Mouse (Mus musculus) midbrain, embryonic 14.5 days (tissue): Measurements from ENCODE around the gene P2rx3. TPM values are rescaled to one million over a fixed set of nuclear protein-coding genes. Genes with fewer than 3 reads are reported as not detected.
A peak's percentile ranks its signal among the peaks of the same experiment; 100 is the strongest.

Experiments used
- ATAC-seq: fragments of 200-750 bp; cut with Nextera tagmentation; 2 replicates; pipeline ENCODE4 v1.8.0; 2017; ENCODE audit warnings: moderate number of reproducible peaks, moderate library complexity; ENCODE audit not compliant: low FRiP score, low TSS enrichment
- DNase-seq: peaks from one replicate; pipeline ENCODE4 v3.0.0-alpha.2; 2015
- H3K27ac ChIP-seq: fragments of 300-500 bp; sonication (generic); replicated peaks from 2 replicates; pipeline ENCODE4 v1.5.1; 2014; ENCODE audit warnings: mild to moderate bottlenecking, low read depth, low read length, moderate library complexity
- H3K27me3 ChIP-seq: fragments of 300-500 bp; sonication (generic); 2 replicates; pipeline ENCODE4 v1.6.1; 2014; ENCODE audit warnings: low read length, control low read depth, mixed read lengths; ENCODE audit not compliant: control insufficient read depth, insufficient read depth
- H3K36me3 ChIP-seq: fragments of 300-500 bp; sonication (generic); 2 replicates; pipeline ENCODE4 v1.6.1; 2014; ENCODE audit warnings: low read length, control low read depth; ENCODE audit not compliant: control insufficient read depth, insufficient read depth
- H3K4me1 ChIP-seq: fragments of 300-500 bp; sonication (generic); 2 replicates; pipeline ENCODE4 v1.6.1; 2014; ENCODE audit warnings: mild to moderate bottlenecking, antibody characterized with exemption, low read length, control low read depth; ENCODE audit not compliant: control insufficient read depth, insufficient read depth
- H3K4me2 ChIP-seq: fragments of 300-500 bp; sonication (generic); 2 replicates; pipeline ENCODE4 v1.6.1; 2014; ENCODE audit warnings: mild to moderate bottlenecking, low read length, moderate library complexity
- H3K4me3 ChIP-seq: fragments of 300-500 bp; sonication (generic); replicated peaks from 2 replicates; pipeline ENCODE4 v1.5.1; 2014; ENCODE audit warnings: low read depth, low read length
- H3K9ac ChIP-seq: fragments of 300-500 bp; sonication (generic); replicated peaks from 2 replicates; pipeline ENCODE4 v1.6.1; 2014; ENCODE audit warnings: mild to moderate bottlenecking, low read length, moderate library complexity
- H3K9me3 ChIP-seq: fragments of 300-500 bp; sonication (generic); 2 replicates; pipeline ENCODE4 v1.6.1; 2016; ENCODE audit warnings: low read length, control low read depth, mixed read lengths; ENCODE audit not compliant: control insufficient read depth
- WGBS: fragments of 180-500 bp; shearing (Covaris S2); extraction: QIAGEN DNeasy Blood & Tissue Kit; methylation state at CpG from one replicate; pipeline ENCODE4 v1.1.7; 2014; 5-methylcytosine and 5-hydroxymethylcytosine counted together
- polyA plus RNA-seq: library from polyadenylated mRNA; unstranded; fragments of >200 nt; fragmentation: Nextera tagmentation; extraction: Ambion mirVana; gene quantifications from 2 replicates; pipeline ENCODE4 v1.2.1, GENCODE M21; 2014

P2rx3 gene
- polyA plus RNA-seq, 1 experiment from 2014 or later: 0.91 TPM

- Histone ChIP-seq H3K27ac (no peak overlapping the region), H3K4me2 (no peak overlapping the region), H3K27me3 (no peaks in the 10 kb centered on the region), H3K36me3 (peaks cover 83% of the 10 kb centered on the region), H3K4me3 (no peak overlapping the region), H3K9ac (no peak overlapping the region), H3K9me3 (no peaks in the 10 kb centered on the region), H3K4me1 (0 out of 2 replicates have a peak, but pooled peaks cover 3% of the 10 kb centered on the region)
- WGBS: 54% methylated on average over 10 of the region's 10 CpGs
- no peak for DNase-seq
- no peak for ATAC-seq
Measured at GRCm38 (mm10) chr2:85061107-85061541, 23.9 kb upstream of the P2rx3 start.

DNA sequence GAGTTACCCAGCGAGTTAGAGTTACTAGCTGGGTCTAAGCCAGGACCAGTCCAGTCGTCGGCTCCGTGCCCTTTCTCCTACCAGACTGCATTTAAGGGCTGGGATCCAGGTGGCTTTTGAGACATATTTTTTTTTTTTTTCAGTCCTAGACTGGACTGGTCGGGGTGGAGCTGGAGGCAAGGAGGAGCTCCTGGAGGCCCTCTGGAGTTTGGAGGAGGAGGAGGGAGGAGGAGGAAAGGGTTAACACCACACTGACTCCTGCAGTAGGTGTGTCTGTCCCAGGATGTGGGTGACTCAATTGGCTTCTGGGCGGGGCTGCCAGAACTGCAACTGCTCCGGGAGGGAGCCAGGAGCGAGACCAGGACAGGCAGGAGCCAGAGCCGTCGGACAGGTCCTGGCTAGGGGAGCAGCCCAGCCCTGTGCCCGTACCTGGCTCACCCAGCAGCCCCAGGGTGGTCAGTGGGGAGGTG lies 23.4 kb upstream of the P2rx3 start:
- H3K27me3 ChIP-seq: no peaks in the 10 kb centered on the region
- no peak for DNase-seq
- WGBS: 31% methylated on average over 11 of the region's 11 CpGs
- no peak overlapping the region for H3K4me2 ChIP-seq
- H3K9ac ChIP-seq: no peak overlapping the region
- 0 out of 2 replicates have a peak, but pooled peaks cover 3% of the 10 kb centered on the region for H3K4me1 ChIP-seq
- no peak overlapping the region for H3K4me3 ChIP-seq
- peak; percentile 47; the same call in 1 of the 2 replicates for ATAC-seq
- peaks cover 86% of the 10 kb centered on the region for H3K36me3 ChIP-seq
- H3K27ac ChIP-seq: no peak overlapping the region
- no peaks in the 10 kb centered on the region for H3K9me3 ChIP-seq

GRCm38 (mm10) chr2:85059677-85060076 lies 22.4 kb upstream of the P2rx3 start:
- 96% methylated on average over 6 of the region's 6 CpGs for WGBS
- H3K27me3 ChIP-seq: no peaks in the 10 kb centered on the region
- no peak overlapping the region for H3K9ac ChIP-seq
- H3K4me1 ChIP-seq: 0 out of 2 replicates have a peak, but pooled peaks cover 3% of the 10 kb centered on the region
- H3K9me3 ChIP-seq: no peaks in the 10 kb centered on the region
- no peak overlapping the region for H3K27ac ChIP-seq
- no peak for DNase-seq
- H3K36me3 ChIP-seq: peaks cover 92% of the 10 kb centered on the region
- no peak for ATAC-seq
- H3K4me3 ChIP-seq: no peak overlapping the region
- H3K4me2 ChIP-seq: no peak overlapping the region

GRCm38 (mm10) chr2:85056711-85057110 lies 19.4 kb upstream of the P2rx3 start:
- no peak for ATAC-seq
- H3K9me3 ChIP-seq: no peaks in the 10 kb centered on the region
- H3K4me3 ChIP-seq: no peak overlapping the region
- no peak overlapping the region for H3K4me2 ChIP-seq
- no peak for DNase-seq
- WGBS: 89% methylated on average over 5 of the region's 5 CpGs
- no peaks in the 10 kb centered on the region for H3K27me3 ChIP-seq
- H3K36me3 ChIP-seq: peaks cover 90% of the 10 kb centered on the region
- no peak overlapping the region for H3K27ac ChIP-seq
- H3K4me1 ChIP-seq: 0 out of 2 replicates have a peak, but pooled peaks cover 3% of the 10 kb centered on the region
- no peak overlapping the region for H3K9ac ChIP-seq

DNA sequence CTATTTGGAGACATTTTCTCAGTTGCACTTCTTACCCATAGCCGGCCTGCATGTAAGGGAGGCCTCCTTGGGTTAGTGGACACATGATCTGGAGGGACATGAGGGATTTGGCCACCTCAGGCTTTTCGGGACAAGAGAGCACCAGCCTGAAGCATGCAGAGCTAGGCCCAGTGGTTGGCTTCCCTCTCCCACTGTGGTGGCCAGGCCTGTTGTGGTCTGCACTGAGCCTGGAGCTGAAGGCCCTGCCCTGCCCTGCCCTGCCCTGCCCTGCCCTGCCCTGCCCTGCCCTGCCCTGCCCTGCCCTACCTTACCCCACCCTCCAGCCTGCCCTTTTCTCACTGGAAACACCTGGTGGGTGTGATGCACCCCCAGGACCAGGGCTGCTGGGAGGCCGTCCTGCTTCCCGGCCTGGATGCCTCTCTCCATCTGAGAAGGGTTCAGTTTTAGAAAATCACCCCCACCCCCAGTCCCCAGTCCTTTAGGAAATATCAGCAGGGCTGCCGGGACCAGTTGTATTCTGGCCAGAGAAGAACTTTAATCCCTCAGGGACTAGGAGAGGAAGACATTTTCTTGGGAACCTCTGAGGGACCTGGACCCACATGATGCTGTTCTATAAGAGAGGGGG lies 16.0 kb upstream of the P2rx3 start:
- Histone ChIP-seq H3K4me2 (no peak overlapping the region), H3K9me3 (no peaks in the 10 kb centered on the region), H3K27me3 (no peaks in the 10 kb centered on the region), H3K36me3 (peaks cover 66% of the 10 kb centered on the region), H3K27ac (no peak overlapping the region), H3K4me1 (peaks cover 26% of the 10 kb centered on the region), H3K9ac (no peak overlapping the region), H3K4me3 (no peak overlapping the region)
- no peak for DNase-seq
- no peak for ATAC-seq
- 90% methylated on average over 5 of the region's 5 CpGs for WGBS

DNA sequence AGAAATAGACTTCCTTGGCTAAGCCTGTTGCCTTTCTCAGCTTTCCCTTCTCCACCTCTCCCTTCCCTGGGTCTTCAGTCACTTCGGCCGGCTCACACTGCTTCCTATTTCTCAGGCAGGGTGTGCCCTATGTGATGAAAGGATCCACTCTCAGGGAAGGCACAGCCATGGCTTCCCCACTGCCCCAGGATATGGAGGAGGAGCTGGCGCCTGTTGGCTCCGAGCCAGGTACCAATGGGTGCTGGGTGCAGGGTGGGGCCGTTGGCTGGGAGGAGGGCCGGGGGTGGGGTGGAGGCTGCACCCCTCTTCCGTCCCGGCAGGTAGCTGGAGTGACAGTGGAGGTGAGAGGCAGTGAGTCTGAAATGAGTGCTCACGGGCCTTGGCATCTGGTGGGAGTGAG lies 13.5 kb upstream of the P2rx3 start:
- 66% methylated on average over 9 of the region's 9 CpGs for WGBS
- DNase-seq (no peak), ATAC-seq (no peak)
- no peaks in the 10 kb centered on the region for H3K9me3 ChIP-seq
- H3K4me1 ChIP-seq: peaks cover 33% of the 10 kb centered on the region
- peaks cover 57% of the 10 kb centered on the region for H3K36me3 ChIP-seq
- peak overlapping the region; percentile 67 for H3K4me2 ChIP-seq
- 0 out of 2 replicates have a peak overlapping the region, but pooled peaks have one; percentile 3 for H3K9ac ChIP-seq
- H3K27me3 ChIP-seq: no peaks in the 10 kb centered on the region
- H3K27ac ChIP-seq: peak overlapping the region; percentile 55; the same call in 1 of the 2 replicates
- H3K4me3 ChIP-seq: peak overlapping the region; percentile 18; the same call in 1 of the 2 replicates

DNA sequence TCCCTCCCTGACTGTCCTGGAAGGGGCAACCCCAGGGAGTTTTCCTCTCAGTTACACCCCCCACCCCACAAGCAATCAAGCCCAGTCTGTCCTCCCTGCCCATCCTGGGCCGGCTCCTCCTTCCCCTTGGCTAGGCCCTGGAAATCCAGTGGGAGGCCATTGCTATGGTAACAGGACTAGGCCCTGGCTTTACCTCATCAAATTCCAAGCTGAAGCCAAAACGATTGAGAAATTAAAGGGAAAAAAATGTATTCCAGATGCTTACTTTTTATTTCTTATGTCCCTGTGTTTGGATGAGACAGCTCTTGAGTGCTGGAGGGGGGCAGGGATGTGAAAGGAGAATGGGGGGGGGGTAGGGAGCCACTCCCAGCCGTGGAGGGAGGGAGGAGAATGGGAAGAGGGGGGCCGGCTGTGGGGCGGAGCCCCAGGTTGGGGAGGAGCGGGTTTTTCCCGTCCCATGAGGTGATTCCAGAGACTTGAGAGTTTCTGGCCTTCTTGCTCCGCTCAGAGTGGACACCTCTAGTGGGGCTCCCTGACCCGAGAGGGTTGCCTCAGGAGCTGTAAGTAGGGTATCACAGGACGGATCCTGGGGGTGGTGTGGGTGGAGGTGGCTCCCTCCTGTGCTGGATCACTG lies 12.9 kb upstream of the P2rx3 start:
- peak overlapping the region; percentile 55 for H3K27ac ChIP-seq
- 0 out of 2 replicates have a peak overlapping the region, but pooled peaks have one; percentile 3 for H3K9ac ChIP-seq
- peak overlapping the region; percentile 18 for H3K4me3 ChIP-seq
- H3K9me3 ChIP-seq: no peaks in the 10 kb centered on the region
- ATAC-seq (peak; percentile 15; the same call in 1 of the 2 replicates), DNase-seq (peak; percentile 77)
- peaks cover 57% of the 10 kb centered on the region for H3K36me3 ChIP-seq
- H3K4me2 ChIP-seq: peak overlapping the region; percentile 67
- peaks cover 33% of the 10 kb centered on the region for H3K4me1 ChIP-seq
- 4% methylated on average over 10 of the region's 10 CpGs for WGBS
- no peaks in the 10 kb centered on the region for H3K27me3 ChIP-seq

DNA sequence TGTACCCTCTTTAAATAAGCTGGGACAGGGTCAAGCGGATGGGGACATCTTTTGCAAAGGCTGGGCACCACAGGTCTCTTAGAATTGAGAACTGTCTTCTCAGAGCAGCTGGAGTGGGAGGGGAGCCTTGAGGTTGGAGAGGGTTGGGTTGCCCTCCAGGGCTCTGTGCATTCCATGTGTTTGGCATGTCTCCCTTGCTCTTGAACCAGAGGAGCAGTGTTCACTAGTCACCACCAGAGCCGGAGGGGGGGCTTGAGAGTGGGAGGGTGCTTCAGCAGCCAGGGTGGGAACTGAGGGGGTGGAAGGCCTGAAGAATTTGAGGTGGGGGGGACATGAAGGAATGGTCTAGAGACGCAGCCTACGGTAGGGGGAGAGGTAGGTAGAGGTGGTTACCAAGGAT lies 12.0 kb upstream of the P2rx3 start:
- H3K9me3 ChIP-seq: no peaks in the 10 kb centered on the region
- peak overlapping the region; percentile 67 for H3K4me2 ChIP-seq
- H3K27ac ChIP-seq: 0 out of 2 replicates have a peak overlapping the region, but pooled peaks have one; percentile 92
- H3K36me3 ChIP-seq: peaks cover 57% of the 10 kb centered on the region
- peak overlapping the region; percentile 75; the same call in 1 of the 2 replicates for H3K9ac ChIP-seq
- no peaks in the 10 kb centered on the region for H3K27me3 ChIP-seq
- no peak for ATAC-seq
- peak; percentile 22 for DNase-seq
- peak overlapping the region; percentile 70 for H3K4me3 ChIP-seq
- peaks cover 33% of the 10 kb centered on the region for H3K4me1 ChIP-seq
- 62% methylated on average over 4 of the region's 4 CpGs for WGBS
